Mouse (Mus musculus): ENCODE measurements around the gene Rexo4. TPM values are rescaled to one million over a fixed set of nuclear protein-coding genes. Genes with fewer than 3 reads are reported as not detected.

Gene Rexo4
- polyA plus RNA-seq, 1 experiment from 2014 or later, result 31.0 TPM

GRCm38 (mm10) chr2:26984179-26984578 lies 20.0 kb upstream of the Rexo4 start:
- H3K9ac ChIP-seq (ENCODE audit: low read depth, low read length), result no peak overlapping the region
- ATAC-seq (replicated peaks; ENCODE audit: insufficient number of reproducible peaks, low FRiP score, low TSS enrichment), result no peak
- 60% methylated on average over 2 of the region's 2 CpGs for WGBS (ENCODE audit: insufficient replicate concordance)

GRCm38 (mm10) chr2:26980361-26980760 lies 16.2 kb upstream of the Rexo4 start:
- H3K4me1 ChIP-seq (ENCODE audit: control insufficient read depth, insufficient read depth, low read length), result no peaks in the 10 kb centered on the region
- no peak overlapping the region for H3K9ac ChIP-seq (ENCODE audit: low read depth, low read length)
- no peak for ATAC-seq (replicated peaks; ENCODE audit: insufficient number of reproducible peaks, low FRiP score, low TSS enrichment)
- H3K9me3 ChIP-seq (replicated peaks; ENCODE audit: control insufficient read depth, low read length), result no peaks in the 10 kb centered on the region
- H3K36me3 ChIP-seq (ENCODE audit: control insufficient read depth, insufficient read depth, low read length), result no peaks in the 10 kb centered on the region
- H3K4me3 ChIP-seq (ENCODE audit: low read depth, low read length), result no peak overlapping the region
- H3K27ac ChIP-seq (ENCODE audit: low read depth, low read length), result no peak overlapping the region
- no peak overlapping the region for H3K4me2 ChIP-seq
- H3K27me3 ChIP-seq (ENCODE audit: control insufficient read depth, insufficient read depth, low read length), result peaks cover 6% of the 10 kb centered on the region; the same call in 1 of the 2 replicates
- WGBS (ENCODE audit: insufficient replicate concordance), result 64% methylated on average over 1 of the region's 1 CpGs

More at GRCm38 (mm10) chr2:26984179-26984578, 20.0 kb upstream of the Rexo4 start:
- Histone ChIP-seq H3K9me3 (replicated peaks; ENCODE audit: control insufficient read depth, low read length) (no peaks in the 10 kb centered on the region), H3K27ac (ENCODE audit: low read depth, low read length) (no peak overlapping the region), H3K4me2 (no peak overlapping the region), H3K4me1 (ENCODE audit: control insufficient read depth, insufficient read depth, low read length) (no peaks in the 10 kb centered on the region), H3K36me3 (ENCODE audit: control insufficient read depth, insufficient read depth, low read length) (no peaks in the 10 kb centered on the region), H3K4me3 (ENCODE audit: low read depth, low read length) (no peak overlapping the region), H3K27me3 (ENCODE audit: control insufficient read depth, insufficient read depth, low read length) (peaks cover 3% of the 10 kb centered on the region; the same call in 1 of the 2 replicates)

GRCm38 (mm10) chr2:26973960-26974359 lies 9.8 kb upstream of the Rexo4 start:
- no peak overlapping the region for H3K27ac ChIP-seq (ENCODE audit: low read depth, low read length)

GRCm38 (mm10) chr2:26973116-26973515 lies 8.9 kb upstream of the Rexo4 start, which contains the start of gene Adamts13:
Adamts13 (plus strand) TSS chr2:26973416.
- ATAC-seq (replicated peaks; ENCODE audit: insufficient number of reproducible peaks, low FRiP score, low TSS enrichment), result no peak
- WGBS (ENCODE audit: insufficient replicate concordance), result 49% methylated on average over 3 of the region's 3 CpGs
- H3K27me3 ChIP-seq (ENCODE audit: control insufficient read depth, insufficient read depth, low read length), result no peaks in the 10 kb centered on the region
- no peaks in the 10 kb centered on the region for H3K4me1 ChIP-seq (ENCODE audit: control insufficient read depth, insufficient read depth, low read length)
- no peak within 1 kb of the TSS for H3K27ac ChIP-seq (ENCODE audit: low read depth, low read length)
- H3K4me3 ChIP-seq (ENCODE audit: low read depth, low read length), result no peak within 1 kb of the TSS
- no peaks in the 10 kb centered on the region for H3K9me3 ChIP-seq (replicated peaks; ENCODE audit: control insufficient read depth, low read length)
- no peak within 1 kb of the TSS for H3K4me2 ChIP-seq
- H3K9ac ChIP-seq (ENCODE audit: low read depth, low read length), result no peak within 1 kb of the TSS
- no peaks in the 10 kb centered on the region for H3K36me3 ChIP-seq (ENCODE audit: control insufficient read depth, insufficient read depth, low read length)

More at GRCm38 (mm10) chr2:26973960-26974359, 9.8 kb upstream of the Rexo4 start:
- no peak overlapping the region for H3K4me2 ChIP-seq
- H3K4me1 ChIP-seq (ENCODE audit: control insufficient read depth, insufficient read depth, low read length), result no peaks in the 10 kb centered on the region
- H3K4me3 ChIP-seq (ENCODE audit: low read depth, low read length), result no peak overlapping the region
- H3K36me3 ChIP-seq (ENCODE audit: control insufficient read depth, insufficient read depth, low read length), result no peaks in the 10 kb centered on the region
- WGBS (ENCODE audit: insufficient replicate concordance), result 39% methylated on average over 4 of the region's 4 CpGs
- ATAC-seq (replicated peaks; ENCODE audit: insufficient number of reproducible peaks, low FRiP score, low TSS enrichment), result no peak
- no peak overlapping the region for H3K9ac ChIP-seq (ENCODE audit: low read depth, low read length)
- H3K27me3 ChIP-seq (ENCODE audit: control insufficient read depth, insufficient read depth, low read length), result 0 out of 2 replicates have a peak, but pooled peaks cover 3% of the 10 kb centered on the region
- H3K9me3 ChIP-seq (replicated peaks; ENCODE audit: control insufficient read depth, low read length), result no peaks in the 10 kb centered on the region

- H3K27me3 ChIP-seq (ENCODE audit: control insufficient read depth, insufficient read depth, low read length), result no peaks in the 10 kb centered on the region
- H3K27ac ChIP-seq (ENCODE audit: low read depth, low read length), result no peak overlapping the region
- no peaks in the 10 kb centered on the region for H3K9me3 ChIP-seq (replicated peaks; ENCODE audit: control insufficient read depth, low read length)
- H3K9ac ChIP-seq (ENCODE audit: low read depth, low read length), result no peak overlapping the region
- H3K4me1 ChIP-seq (ENCODE audit: control insufficient read depth, insufficient read depth, low read length), result peaks cover 12% of the 10 kb centered on the region
- no peak overlapping the region for H3K4me3 ChIP-seq (ENCODE audit: low read depth, low read length)
- WGBS (ENCODE audit: insufficient replicate concordance), result 72% methylated on average over 2 of the region's 2 CpGs
- ATAC-seq (replicated peaks; ENCODE audit: insufficient number of reproducible peaks, low FRiP score, low TSS enrichment), result no peak
- peaks cover under 1% of the 10 kb centered on the region; the same call in 1 of the 2 replicates for H3K36me3 ChIP-seq (ENCODE audit: control insufficient read depth, insufficient read depth, low read length)
- H3K4me2 ChIP-seq, result no peak overlapping the region
Measured at GRCm38 (mm10) chr2:26967262-26967661, 3.1 kb upstream of the Rexo4 start.

- Histone ChIP-seq H3K4me3 (ENCODE audit: low read depth, low read length) (peak overlapping the region; percentile 82), H3K27me3 (ENCODE audit: control insufficient read depth, insufficient read depth, low read length) (no peaks in the 10 kb centered on the region), H3K4me1 (ENCODE audit: control insufficient read depth, insufficient read depth, low read length) (peaks cover 14% of the 10 kb centered on the region), H3K9ac (ENCODE audit: low read depth, low read length) (peak overlapping the region; percentile 90), H3K27ac (ENCODE audit: low read depth, low read length) (peak overlapping the region; percentile 99), H3K4me2 (peak overlapping the region; percentile 75), H3K9me3 (replicated peaks; ENCODE audit: control insufficient read depth, low read length) (no peaks in the 10 kb centered on the region), H3K36me3 (ENCODE audit: control insufficient read depth, insufficient read depth, low read length) (peaks cover 9% of the 10 kb centered on the region; the same call in 1 of the 2 replicates)
- ATAC-seq (replicated peaks; ENCODE audit: insufficient number of reproducible peaks, low FRiP score, low TSS enrichment), result no peak
- 18% methylated on average over 14 of the region's 14 CpGs for WGBS (ENCODE audit: insufficient replicate concordance)
Measured at GRCm38 (mm10) chr2:26964724-26965370, 661 bp upstream of the Rexo4 start.

- H3K4me1 ChIP-seq (ENCODE audit: control insufficient read depth, insufficient read depth, low read length), result peaks cover 14% of the 10 kb centered on the region
- no peak overlapping the region for H3K4me3 ChIP-seq (ENCODE audit: low read depth, low read length)
- no peaks in the 10 kb centered on the region for H3K9me3 ChIP-seq (replicated peaks; ENCODE audit: control insufficient read depth, low read length)
- H3K27me3 ChIP-seq (ENCODE audit: control insufficient read depth, insufficient read depth, low read length), result no peaks in the 10 kb centered on the region
- ATAC-seq (replicated peaks; ENCODE audit: insufficient number of reproducible peaks, low FRiP score, low TSS enrichment), result no peak
- H3K9ac ChIP-seq (ENCODE audit: low read depth, low read length), result no peak overlapping the region
- H3K27ac ChIP-seq (ENCODE audit: low read depth, low read length), result no peak overlapping the region
- H3K4me2 ChIP-seq, result no peak overlapping the region
- H3K36me3 ChIP-seq (ENCODE audit: control insufficient read depth, insufficient read depth, low read length), result peaks cover 24% of the 10 kb centered on the region
- WGBS (ENCODE audit: insufficient replicate concordance), result 76% methylated on average over 4 of the region's 4 CpGs
Measured at GRCm38 (mm10) chr2:26960756-26961155, 3.4 kb downstream of the Rexo4 start.

GRCm38 (mm10) chr2:26957488-26957859 lies 6.7 kb downstream of the Rexo4 start:
- Histone ChIP-seq H3K27me3 (ENCODE audit: control insufficient read depth, insufficient read depth, low read length) (no peaks in the 10 kb centered on the region), H3K9ac (ENCODE audit: low read depth, low read length) (no peak overlapping the region), H3K27ac (ENCODE audit: low read depth, low read length) (no peak overlapping the region), H3K4me1 (ENCODE audit: control insufficient read depth, insufficient read depth, low read length) (0 out of 2 replicates have a peak, but pooled peaks cover 2% of the 10 kb centered on the region), H3K9me3 (replicated peaks; ENCODE audit: control insufficient read depth, low read length) (no peaks in the 10 kb centered on the region), H3K36me3 (ENCODE audit: control insufficient read depth, insufficient read depth, low read length) (peaks cover 44% of the 10 kb centered on the region), H3K4me2 (no peak overlapping the region), H3K4me3 (ENCODE audit: low read depth, low read length) (no peak overlapping the region)
- 92% methylated on average over 2 of the region's 2 CpGs for WGBS (ENCODE audit: insufficient replicate concordance)
- ATAC-seq (replicated peaks; ENCODE audit: insufficient number of reproducible peaks, low FRiP score, low TSS enrichment), result no peak
